Mouse (Mus musculus): ENCODE results near the gene Trim14.

Trim14 gene

GRCm38 (mm10) chr4:46479081-46479480 is 56.9 kb downstream of the Trim14 start:
- no peak for DNase-seq (ENCODE audit: low read depth)

- DNase-seq (ENCODE audit: low read depth) = no peak
Measured at GRCm38 (mm10) chr4:46475101-46475500, 60.8 kb downstream of the Trim14 start.

GRCm38 (mm10) chr4:46465740-46466139 is 70.2 kb downstream of the Trim14 start:
- DNase-seq (ENCODE audit: low read depth) = no peak

- peak; percentile 50 for DNase-seq (ENCODE audit: low read depth)
Measured at GRCm38 (mm10) chr4:46463130-46463830, 72.7 kb downstream of the Trim14 start.

- DNase-seq (ENCODE audit: low read depth) = peak; percentile 6
Measured at GRCm38 (mm10) chr4:46458411-46458810, 77.5 kb downstream of the Trim14 start.

- DNase-seq (ENCODE audit: low read depth) = peak; percentile 60
Measured at GRCm38 (mm10) chr4:46457186-46457585, 78.8 kb downstream of the Trim14 start.

GRCm38 (mm10) chr4:46456762-46457161 is 79.2 kb downstream of the Trim14 start:
- DNase-seq (ENCODE audit: low read depth) = no peak

- no peak for DNase-seq (ENCODE audit: low read depth)
Measured at GRCm38 (mm10) chr4:46454097-46454864, 81.7 kb downstream of the Trim14 start.

- DNase-seq (ENCODE audit: low read depth) = no peak
Measured at GRCm38 (mm10) chr4:46452855-46453719, 82.9 kb downstream of the Trim14 start.

GRCm38 (mm10) chr4:46452481-46452850 is 83.5 kb downstream of the Trim14 start:
- peak; percentile 73 for DNase-seq (ENCODE audit: low read depth)

GRCm38 (mm10) chr4:46451758-46452480 is 84.0 kb downstream of the Trim14 start:
- peak; percentile 74 for DNase-seq (ENCODE audit: low read depth)

GRCm38 (mm10) chr4:46451240-46451757 is 84.6 kb downstream of the Trim14 start:
- DNase-seq (ENCODE audit: low read depth) = peak; percentile 70

GRCm38 (mm10) chr4:46450519-46451131 is 85.3 kb downstream of the Trim14 start, which contains the start of gene Anp32b:
Gene Anp32b (plus strand): TSS chr4:46450902.
- DNase-seq (ENCODE audit: low read depth) = peak; percentile 95

- no peak for DNase-seq (ENCODE audit: low read depth)
Measured at GRCm38 (mm10) chr4:46450020-46450518, 85.9 kb downstream of the Trim14 start.

- DNase-seq (ENCODE audit: low read depth) = no peak
Measured at GRCm38 (mm10) chr4:46448886-46449285, 87.1 kb downstream of the Trim14 start.

- no peak for DNase-seq (ENCODE audit: low read depth)
Measured at GRCm38 (mm10) chr4:46447461-46447860, 88.5 kb downstream of the Trim14 start.

GRCm38 (mm10) chr4:46445237-46445945 is 90.5 kb downstream of the Trim14 start:
- DNase-seq (ENCODE audit: low read depth) = no peak
